Mouse (Mus musculus) 416B (cell line): ENCODE measurements around the gene Hoxc8.

ENCODE experiments used
- DNase-seq: peaks from one replicate; pipeline ENCODE4 v3.0.0; 2011; ENCODE audit warnings: low read depth

Gene Hoxc8

DNA sequence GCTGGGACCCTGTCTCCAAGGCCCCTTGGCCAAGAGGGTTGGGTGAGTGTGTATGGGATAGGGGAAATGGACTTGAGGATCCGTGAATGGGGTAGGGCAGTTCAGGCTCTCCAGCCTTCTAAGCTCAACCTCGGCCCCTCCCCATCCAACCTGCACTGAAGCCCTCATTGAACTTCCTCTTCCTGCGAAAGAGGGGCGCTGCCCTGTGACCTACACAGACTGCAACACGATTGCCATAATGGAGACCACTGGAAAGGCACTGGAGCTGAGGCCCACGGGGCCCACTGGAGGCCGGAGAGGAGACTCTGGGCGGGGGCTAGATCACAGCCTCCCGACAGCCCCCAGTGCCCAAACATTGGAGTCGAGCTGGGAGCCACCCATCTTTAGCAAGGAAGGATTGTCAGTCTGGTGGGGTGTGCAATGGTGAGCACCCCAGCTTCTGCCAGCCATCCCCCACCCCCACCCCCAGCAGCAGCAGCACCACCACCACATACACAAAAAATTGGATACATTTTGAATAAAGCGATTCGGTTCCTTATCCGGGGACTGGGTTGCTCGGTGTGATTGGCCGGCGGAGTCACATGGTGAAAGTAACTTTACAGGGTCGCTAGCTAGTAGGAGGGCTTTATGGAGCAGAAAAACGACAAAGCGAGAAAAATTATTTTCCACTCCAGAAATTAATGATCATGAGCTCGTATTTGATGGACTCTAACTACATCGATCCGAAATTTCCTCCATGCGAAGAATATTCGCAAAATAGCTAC, 43.8 kb downstream of the Hoxc8 start:
- no peak for DNase-seq

DNA sequence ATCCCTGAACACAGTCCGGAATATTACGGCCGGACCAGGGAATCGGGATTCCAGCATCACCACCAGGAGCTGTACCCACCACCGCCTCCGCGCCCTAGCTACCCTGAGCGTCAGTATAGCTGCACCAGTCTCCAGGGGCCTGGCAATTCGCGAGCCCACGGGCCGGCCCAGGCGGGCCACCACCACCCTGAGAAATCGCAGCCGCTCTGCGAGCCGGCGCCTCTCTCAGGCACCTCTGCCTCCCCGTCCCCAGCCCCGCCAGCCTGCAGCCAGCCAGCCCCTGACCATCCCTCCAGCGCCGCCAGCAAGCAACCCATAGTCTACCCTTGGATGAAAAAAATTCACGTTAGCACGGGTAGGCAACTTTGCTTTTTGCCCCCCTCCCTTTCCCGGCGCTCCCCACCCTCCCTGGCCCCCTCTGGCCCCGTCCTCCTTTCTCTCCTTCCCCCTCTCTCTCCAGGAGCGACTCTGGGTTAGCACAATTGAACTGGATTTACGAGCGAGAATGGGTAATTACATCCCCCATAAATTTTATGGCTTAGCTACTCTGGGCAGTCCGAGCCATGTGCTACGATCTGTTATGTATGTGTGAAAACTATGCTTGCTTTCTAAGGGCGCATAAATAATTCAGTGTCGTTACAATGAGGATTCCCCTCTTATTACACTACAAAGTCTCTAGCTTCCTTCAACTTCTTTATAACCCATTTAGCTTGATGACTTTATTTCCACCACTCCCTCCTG, 44.6 kb downstream of the Hoxc8 start:
- DNase-seq = no peak

GRCm38 (mm10) chr15:103035548-103035881, 45.1 kb downstream of the Hoxc8 start:
- DNase-seq = no peak

DNA sequence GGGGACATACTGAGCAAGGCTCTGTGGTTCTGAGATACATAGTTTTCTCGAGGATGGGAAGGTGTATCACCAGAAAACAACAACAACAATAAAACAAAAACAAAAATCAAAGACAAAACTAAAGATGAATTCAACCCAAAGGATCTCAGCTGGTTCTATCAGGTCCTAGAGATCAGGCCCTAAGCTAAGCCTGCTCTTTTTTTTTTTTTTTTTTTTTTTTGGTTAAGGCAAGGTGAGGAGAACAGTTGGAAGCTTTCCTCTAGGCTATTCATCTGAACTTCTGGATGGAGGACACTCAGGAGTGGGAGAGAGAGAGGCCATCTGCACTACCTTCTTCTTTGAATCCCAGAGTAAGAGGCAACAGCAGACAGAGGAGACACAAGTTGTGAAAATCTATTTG, 47.2 kb downstream of the Hoxc8 start:
- DNase-seq = no peak

GRCm38 (mm10) chr15:103038701-103039480, 48.5 kb downstream of the Hoxc8 start:
- no peak for DNase-seq

GRCm38 (mm10) chr15:103039609-103040008, 49.2 kb downstream of the Hoxc8 start:
- DNase-seq = no peak

DNA sequence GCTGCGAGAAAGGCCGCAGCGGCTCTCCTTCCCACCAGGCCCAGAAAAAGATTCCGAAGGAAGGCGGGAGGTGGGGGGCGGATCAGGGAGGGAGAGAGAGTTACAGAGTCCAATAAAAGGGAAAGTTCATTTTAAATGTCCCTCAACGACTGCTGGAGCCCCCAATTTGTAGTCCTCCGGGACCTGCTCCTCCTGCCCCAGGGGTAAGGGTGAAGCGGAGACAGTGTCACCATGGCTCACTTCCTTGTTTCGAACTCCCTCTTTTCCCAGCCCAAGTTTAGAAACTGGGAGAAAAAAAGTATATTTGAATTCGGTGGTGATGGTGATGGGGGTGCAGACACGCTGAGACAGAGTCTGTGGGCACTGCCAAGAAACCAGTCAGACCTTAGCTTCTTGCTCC, 50.2 kb downstream of the Hoxc8 start:
- DNase-seq = no peak

- peak; percentile 10 for DNase-seq
Observed at GRCm38 (mm10) chr15:103041613-103042012, 51.2 kb downstream of the Hoxc8 start.

GRCm38 (mm10) chr15:103042209-103042608, 51.8 kb downstream of the Hoxc8 start:
- no peak for DNase-seq
